Mouse (Mus musculus): ENCODE data around the gene Ess2. TPM values are rescaled to one million over a fixed set of nuclear protein-coding genes. Genes with fewer than 3 reads are reported as not detected.

Ess2 gene
- polyA plus RNA-seq, 1 experiment from 2014 or later, result 22.6 TPM

GRCm38 (mm10) chr16:17853263-17853662, 57.9 kb downstream of the Ess2 start:
- no peaks in the 10 kb centered on the region for H3K9me3 ChIP-seq (ENCODE audit: low read length)
- no peak overlapping the region for H3K27ac ChIP-seq (ENCODE audit: low read length)
- H3K36me3 ChIP-seq (ENCODE audit: insufficient read depth, low read length), result peaks cover 56% of the 10 kb centered on the region
- DNase-seq (ENCODE audit: low spot score), result no peak
- 91% methylated on average over 2 of the region's 2 CpGs for WGBS
- H3K27me3 ChIP-seq (replicated peaks; ENCODE audit: insufficient read depth, low read length), result no peaks in the 10 kb centered on the region
- H3K4me2 ChIP-seq (replicated peaks; ENCODE audit: low read depth, low read length), result no peak overlapping the region
- no peak overlapping the region for H3K4me3 ChIP-seq (ENCODE audit: low read depth, low read length)
- TF ChIP-seq CTCF (IDR thresholded peaks at IDR 0.05) (no peak), EP300 (IDR thresholded peaks at IDR 0.05) (no peak)
- no peak overlapping the region for H3K9ac ChIP-seq (replicated peaks; ENCODE audit: low read depth)
- no peaks in the 10 kb centered on the region for H3K4me1 ChIP-seq (ENCODE audit: insufficient read depth, low read depth, low read length)
- ATAC-seq, result no peak

DNA sequence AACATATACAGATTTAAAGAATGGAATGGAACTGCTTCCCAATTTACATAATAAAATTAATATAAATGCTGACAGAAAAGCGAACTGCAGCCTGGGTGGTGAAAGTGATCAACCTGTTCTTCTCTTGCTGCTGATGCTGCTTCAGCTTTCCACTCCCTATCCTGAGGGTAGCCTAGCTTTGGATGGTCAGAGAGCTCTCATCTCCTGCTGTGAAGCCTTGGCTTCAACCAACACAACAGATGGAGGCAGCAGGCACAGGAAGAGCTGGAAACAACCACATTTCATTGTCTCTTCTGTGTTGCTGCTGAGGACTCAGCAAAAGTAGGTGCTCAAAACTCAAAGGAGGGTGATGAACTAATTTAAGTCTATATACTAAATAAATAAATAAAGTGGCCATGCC, 59.3 kb downstream of the Ess2 start:
- Histone ChIP-seq H3K9ac (replicated peaks; ENCODE audit: low read depth) (no peak overlapping the region), H3K27me3 (replicated peaks; ENCODE audit: insufficient read depth, low read length) (no peaks in the 10 kb centered on the region), H3K4me1 (ENCODE audit: insufficient read depth, low read depth, low read length) (no peaks in the 10 kb centered on the region), H3K4me3 (ENCODE audit: low read depth, low read length) (no peak overlapping the region), H3K36me3 (ENCODE audit: insufficient read depth, low read length) (peaks cover 52% of the 10 kb centered on the region), H3K9me3 (ENCODE audit: low read length) (no peaks in the 10 kb centered on the region), H3K27ac (ENCODE audit: low read length) (no peak overlapping the region), H3K4me2 (replicated peaks; ENCODE audit: low read depth, low read length) (no peak overlapping the region)
- WGBS, result 91% methylated on average over 1 of the region's 1 CpGs
- ATAC-seq (no peak), DNase-seq (ENCODE audit: low spot score) (no peak)
- TF ChIP-seq EP300 (IDR thresholded peaks at IDR 0.05) (no peak), CTCF (IDR thresholded peaks at IDR 0.05) (no peak)

DNA sequence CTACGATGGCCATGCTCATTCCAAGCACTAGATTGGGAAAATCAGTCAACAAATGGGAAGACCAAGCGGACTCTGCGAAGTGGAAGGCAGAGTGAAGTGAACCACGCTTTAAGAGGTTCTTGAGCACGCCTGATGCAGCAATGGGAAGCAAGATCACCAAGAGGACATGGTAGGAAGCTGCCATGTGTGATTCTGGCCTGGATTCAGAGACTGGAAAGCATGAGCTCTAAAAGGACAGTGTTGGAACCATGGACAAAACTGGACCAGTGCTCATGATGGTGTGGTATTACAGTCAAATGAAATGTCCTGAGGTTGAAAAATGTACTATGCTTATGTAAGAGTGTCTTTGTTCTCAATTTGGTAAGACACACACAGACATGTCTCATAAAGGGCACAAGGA, 59.8 kb downstream of the Ess2 start:
- TF ChIP-seq CTCF (IDR thresholded peaks at IDR 0.05), result no peak
- TF ChIP-seq EP300 (IDR thresholded peaks at IDR 0.05), result no peak
- Histone ChIP-seq H3K36me3 (ENCODE audit: insufficient read depth, low read length) (peaks cover 49% of the 10 kb centered on the region), H3K27ac (ENCODE audit: low read length) (no peak overlapping the region), H3K4me3 (ENCODE audit: low read depth, low read length) (no peak overlapping the region), H3K9me3 (ENCODE audit: low read length) (no peaks in the 10 kb centered on the region), H3K4me2 (replicated peaks; ENCODE audit: low read depth, low read length) (no peak overlapping the region), H3K9ac (replicated peaks; ENCODE audit: low read depth) (no peak overlapping the region), H3K27me3 (replicated peaks; ENCODE audit: insufficient read depth, low read length) (no peaks in the 10 kb centered on the region), H3K4me1 (ENCODE audit: insufficient read depth, low read depth, low read length) (no peaks in the 10 kb centered on the region)
- 97% methylated on average over 5 of the region's 5 CpGs for WGBS
- DNase-seq (ENCODE audit: low spot score) (no peak), ATAC-seq (no peak)

Other genes starting within 250 kb of the Ess2 start
- gene Med15, start 178.5 kb downstream of the Ess2 start, polyA plus RNA-seq (2015; fragmentation: Nextera tagmentation; extraction: Ambion mirVana), result 23.0 and 24.0 TPM in 2 replicates
- gene Klhl22, start 151.7 kb downstream of the Ess2 start, polyA plus RNA-seq (2015; fragmentation: Nextera tagmentation; extraction: Ambion mirVana), result 25.4 and 29.8 TPM in 2 replicates
- gene Scarf2, start 114.1 kb downstream of the Ess2 start, polyA plus RNA-seq (2015; fragmentation: Nextera tagmentation; extraction: Ambion mirVana), result 18.5 and 20.4 TPM in 2 replicates
- not detected in 2 replicates for gene B830017H08Rik, start 78.2 kb downstream of the Ess2 start, polyA plus RNA-seq (2015; fragmentation: Nextera tagmentation; extraction: Ambion mirVana)
- 1.8 TPM in 2 replicates for gene Car15, start 73.0 kb downstream of the Ess2 start, polyA plus RNA-seq (2015; fragmentation: Nextera tagmentation; extraction: Ambion mirVana)
- 0.11 and 0.18 TPM in 2 replicates for gene Gm20518, start 19.7 kb downstream of the Ess2 start, polyA plus RNA-seq (2015; fragmentation: Nextera tagmentation; extraction: Ambion mirVana)
- gene Tssk1, start 17.1 kb downstream of the Ess2 start, polyA plus RNA-seq (2015; fragmentation: Nextera tagmentation; extraction: Ambion mirVana), result not detected in 2 replicates
- 47.3 and 49.2 TPM in 2 replicates for gene Dgcr2, start 12.8 kb downstream of the Ess2 start, polyA plus RNA-seq (2015; fragmentation: Nextera tagmentation; extraction: Ambion mirVana)
- not detected in 2 replicates for gene Tssk2, start 12.7 kb downstream of the Ess2 start, polyA plus RNA-seq (2015; fragmentation: Nextera tagmentation; extraction: Ambion mirVana)
- not detected in 2 replicates for gene Gsc2, start 3.7 kb upstream of the Ess2 start, polyA plus RNA-seq (2015; fragmentation: Nextera tagmentation; extraction: Ambion mirVana)
- gene Slc25a1, start 16.9 kb upstream of the Ess2 start, polyA plus RNA-seq (2015; fragmentation: Nextera tagmentation; extraction: Ambion mirVana), result 87.3 and 94.0 TPM in 2 replicates
- 0.21 and 0.30 TPM in 2 replicates for gene Vpreb2, start 69.1 kb upstream of the Ess2 start, polyA plus RNA-seq (2015; fragmentation: Nextera tagmentation; extraction: Ambion mirVana)
- 78.6 and 87.2 TPM in 2 replicates for gene Dgcr6, start 141.5 kb upstream of the Ess2 start, polyA plus RNA-seq (2015; fragmentation: Nextera tagmentation; extraction: Ambion mirVana)
- gene Prodh, start 178.9 kb upstream of the Ess2 start, polyA plus RNA-seq (2015; fragmentation: Nextera tagmentation; extraction: Ambion mirVana), result 10.6 and 11.0 TPM in 2 replicates
- gene Rtn4r, start 216.3 kb upstream of the Ess2 start, polyA plus RNA-seq (2015; fragmentation: Nextera tagmentation; extraction: Ambion mirVana), result 0.17 and 0.23 TPM in 2 replicates